Mouse (Mus musculus): ENCODE results near the gene Slc38a3. TPM values are rescaled to one million over a fixed set of nuclear protein-coding genes. Genes with fewer than 3 reads are reported as not detected.

The Slc38a3 gene
- polyA plus RNA-seq, 1 experiment from 2014 or later = 8.8 TPM

GRCm38 (mm10) chr9:107640257-107640772 is 29.0 kb downstream of the Slc38a3 start:
- peaks cover 6% of the 10 kb centered on the region for H3K27me3 ChIP-seq (ENCODE audit: poor library complexity, severe bottlenecking)
- H3K9me3 ChIP-seq = no peaks in the 10 kb centered on the region
- 45% methylated on average over 8 of the region's 8 CpGs for WGBS
- peaks cover 81% of the 10 kb centered on the region for H3K4me1 ChIP-seq
- 0 out of 2 replicates have a peak overlapping the region, but pooled peaks have one; percentile 6 for H3K4me3 ChIP-seq
- peak overlapping the region; percentile 81 for H3K27ac ChIP-seq
- H3K36me3 ChIP-seq (replicated peaks) = no peaks in the 10 kb centered on the region
- DNase-seq (ENCODE audit: extremely low spot score, low spot score) = no peak

DNA sequence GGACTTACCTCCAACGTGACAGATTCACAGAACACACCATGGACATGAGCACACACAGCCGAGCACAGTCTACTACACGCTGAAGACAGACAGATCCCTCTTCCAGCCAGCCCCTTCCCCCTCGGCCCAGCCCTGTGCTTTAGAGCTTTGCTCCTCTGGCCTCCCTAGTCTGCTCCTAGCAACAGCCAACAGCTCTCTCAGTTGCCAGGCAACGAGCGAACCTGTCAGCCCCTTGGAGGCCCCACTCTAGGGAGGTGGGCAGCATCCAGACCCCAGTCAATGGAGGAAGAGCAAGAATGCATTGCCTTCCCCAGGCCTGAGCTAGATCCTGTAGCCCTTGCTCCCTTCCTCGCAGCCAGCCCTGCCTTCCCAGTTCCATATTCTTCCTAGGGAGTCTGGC is 32.3 kb downstream of the Slc38a3 start:
- Histone ChIP-seq H3K27ac (peak overlapping the region; percentile 97), H3K9me3 (no peaks in the 10 kb centered on the region), H3K4me1 (peaks cover 91% of the 10 kb centered on the region), H3K4me3 (peak overlapping the region; percentile 39), H3K36me3 (replicated peaks) (peaks cover 17% of the 10 kb centered on the region), H3K27me3 (ENCODE audit: poor library complexity, severe bottlenecking) (no peaks in the 10 kb centered on the region)
- WGBS = 24% methylated on average over 7 of the region's 7 CpGs
- peak; percentile 81 for DNase-seq (ENCODE audit: extremely low spot score, low spot score)

- 4% methylated on average over 38 of the region's 38 CpGs for WGBS
These were observed 33.9 kb downstream of the Slc38a3 start, which contains the start of gene Gnai2 for GRCm38 (mm10) chr9:107635279-107636028. Gene Gnai2 (minus strand): TSS chr9:107635367.

DNA sequence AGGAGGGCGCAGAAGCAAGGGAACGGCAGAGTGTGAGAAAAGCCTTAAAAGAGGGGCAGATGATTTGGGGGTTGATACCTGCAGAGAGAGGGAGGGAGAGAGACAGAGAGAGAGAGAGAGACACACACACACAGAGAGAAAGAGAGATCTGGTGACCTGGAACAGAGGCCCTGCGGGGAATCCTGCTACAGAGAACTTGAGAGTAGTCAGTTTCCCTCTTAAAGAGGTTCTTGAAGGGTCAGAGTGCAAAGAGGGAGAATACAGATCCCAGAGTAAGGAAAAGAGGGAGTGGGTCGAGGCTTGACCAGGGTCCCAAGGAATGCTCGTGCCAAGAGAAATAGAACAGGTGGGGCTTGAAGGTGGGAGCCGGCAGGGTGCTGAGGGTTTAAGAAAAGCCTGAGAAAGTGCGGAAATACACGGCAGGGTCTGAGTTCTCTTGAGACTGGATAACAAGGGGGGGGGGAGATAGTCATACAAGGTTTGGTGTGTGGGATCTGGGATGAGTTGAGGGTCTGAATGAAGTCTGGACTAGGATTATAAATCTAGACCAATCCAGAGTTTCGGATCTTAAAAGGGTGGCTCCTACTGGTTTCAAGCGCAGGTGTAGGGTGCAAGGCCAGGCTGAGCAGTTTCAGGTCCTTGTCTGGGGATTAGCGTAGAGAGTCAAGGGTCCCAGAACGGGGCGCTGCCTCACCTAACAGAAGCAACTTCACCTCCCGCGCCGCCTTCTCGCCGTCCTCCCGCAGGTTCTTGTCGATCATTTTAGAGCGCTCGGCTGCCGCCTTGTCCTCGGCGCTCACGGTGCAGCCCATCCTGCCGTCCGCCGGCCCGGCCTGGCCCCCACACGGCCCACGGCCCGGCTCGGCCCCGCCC is 34.7 kb downstream of the Slc38a3 start:
- Histone ChIP-seq H3K4me3 (peak overlapping the region; percentile 80), H3K36me3 (replicated peaks) (peaks cover 33% of the 10 kb centered on the region), H3K9me3 (no peaks in the 10 kb centered on the region), H3K27me3 (ENCODE audit: poor library complexity, severe bottlenecking) (no peaks in the 10 kb centered on the region), H3K27ac (peak overlapping the region; percentile 97), H3K4me1 (peaks cover 91% of the 10 kb centered on the region)
- under 1% methylated on average over 35 of the region's 35 CpGs for WGBS
- DNase-seq (ENCODE audit: extremely low spot score, low spot score) = no peak

More at GRCm38 (mm10) chr9:107635279-107636028, 33.9 kb downstream of the Slc38a3 start, which contains the start of gene Gnai2:
- Histone ChIP-seq H3K9me3 (no peaks in the 10 kb centered on the region), H3K4me3 (peak within 1 kb of the TSS; percentile 80), H3K36me3 (replicated peaks) (peaks cover 29% of the 10 kb centered on the region), H3K27me3 (ENCODE audit: poor library complexity, severe bottlenecking) (no peaks in the 10 kb centered on the region), H3K4me1 (peaks cover 91% of the 10 kb centered on the region), H3K27ac (peak within 1 kb of the TSS; percentile 97)
- DNase-seq (ENCODE audit: extremely low spot score, low spot score) = peak; percentile 96

DNA sequence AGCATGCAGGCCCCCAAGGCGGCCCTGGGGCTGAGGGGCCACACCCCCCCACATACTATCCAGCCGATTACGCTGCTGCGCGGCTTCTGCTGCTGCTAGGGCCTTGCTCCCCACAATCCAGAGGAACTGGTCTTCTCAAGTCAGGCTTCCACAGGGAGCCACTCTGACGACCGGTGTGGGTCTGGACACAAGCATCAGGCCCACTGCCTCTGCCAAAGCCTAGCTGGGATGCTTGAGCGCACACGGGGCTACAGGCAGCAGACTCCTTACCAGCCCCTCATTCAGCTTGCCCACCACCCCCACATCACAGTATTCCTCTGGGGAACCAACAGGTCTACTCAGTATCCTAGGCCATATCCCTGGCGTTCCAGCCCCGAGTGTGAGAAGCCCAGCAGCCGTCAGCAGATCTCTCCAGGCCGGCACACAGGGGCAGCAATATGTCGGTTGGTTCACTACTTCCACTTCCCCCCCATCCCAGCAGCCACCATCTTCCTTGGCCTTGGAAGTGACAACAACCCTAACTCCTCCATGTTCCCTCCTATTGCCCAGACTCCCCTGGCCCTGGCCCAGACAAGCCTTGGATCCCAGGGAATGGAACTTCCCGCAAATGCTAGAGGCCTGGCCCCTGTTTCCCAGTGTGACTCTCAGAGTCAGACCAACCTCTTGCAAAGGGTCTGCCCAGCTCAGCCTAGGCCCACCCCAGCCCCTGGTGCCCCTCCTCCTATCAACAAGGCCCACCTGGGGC is 35.5 kb downstream of the Slc38a3 start:
- H3K27me3 ChIP-seq (ENCODE audit: poor library complexity, severe bottlenecking) = no peaks in the 10 kb centered on the region
- H3K27ac ChIP-seq = peak overlapping the region; percentile 97
- no peaks in the 10 kb centered on the region for H3K9me3 ChIP-seq
- H3K4me1 ChIP-seq = peaks cover 92% of the 10 kb centered on the region
- 2% methylated on average over 15 of the region's 15 CpGs for WGBS
- DNase-seq (ENCODE audit: extremely low spot score, low spot score) = peak; percentile 48
- peaks cover 42% of the 10 kb centered on the region for H3K36me3 ChIP-seq (replicated peaks)
- peak overlapping the region; percentile 80 for H3K4me3 ChIP-seq

GRCm38 (mm10) chr9:107633091-107633660 is 36.2 kb downstream of the Slc38a3 start:
- H3K27me3 ChIP-seq (ENCODE audit: poor library complexity, severe bottlenecking) = no peaks in the 10 kb centered on the region
- H3K36me3 ChIP-seq (replicated peaks) = peaks cover 48% of the 10 kb centered on the region
- peak overlapping the region; percentile 80 for H3K4me3 ChIP-seq
- H3K4me1 ChIP-seq = peaks cover 98% of the 10 kb centered on the region
- peak overlapping the region; percentile 97 for H3K27ac ChIP-seq
- WGBS = 2% methylated on average over 33 of the region's 33 CpGs
- H3K9me3 ChIP-seq = no peaks in the 10 kb centered on the region
- peak; percentile 69 for DNase-seq (ENCODE audit: extremely low spot score, low spot score)

GRCm38 (mm10) chr9:107632478-107632877 is 36.9 kb downstream of the Slc38a3 start:
- no peak for DNase-seq (ENCODE audit: extremely low spot score, low spot score)
- Histone ChIP-seq H3K27me3 (ENCODE audit: poor library complexity, severe bottlenecking) (no peaks in the 10 kb centered on the region), H3K9me3 (no peaks in the 10 kb centered on the region), H3K36me3 (replicated peaks) (peaks cover 55% of the 10 kb centered on the region), H3K27ac (peak overlapping the region; percentile 97), H3K4me1 (peaks cover 99% of the 10 kb centered on the region), H3K4me3 (peak overlapping the region; percentile 80)
- 50% methylated on average over 6 of the region's 6 CpGs for WGBS

GRCm38 (mm10) chr9:107631861-107632260 is 37.5 kb downstream of the Slc38a3 start:
- no peak for DNase-seq (ENCODE audit: extremely low spot score, low spot score)
- H3K9me3 ChIP-seq = no peaks in the 10 kb centered on the region
- peak overlapping the region; percentile 80 for H3K4me3 ChIP-seq
- no peaks in the 10 kb centered on the region for H3K27me3 ChIP-seq (ENCODE audit: poor library complexity, severe bottlenecking)
- H3K36me3 ChIP-seq (replicated peaks) = peaks cover 58% of the 10 kb centered on the region
- peak overlapping the region; percentile 97 for H3K27ac ChIP-seq
- peaks cover 99% of the 10 kb centered on the region for H3K4me1 ChIP-seq
- 64% methylated on average over 8 of the region's 8 CpGs for WGBS

DNA sequence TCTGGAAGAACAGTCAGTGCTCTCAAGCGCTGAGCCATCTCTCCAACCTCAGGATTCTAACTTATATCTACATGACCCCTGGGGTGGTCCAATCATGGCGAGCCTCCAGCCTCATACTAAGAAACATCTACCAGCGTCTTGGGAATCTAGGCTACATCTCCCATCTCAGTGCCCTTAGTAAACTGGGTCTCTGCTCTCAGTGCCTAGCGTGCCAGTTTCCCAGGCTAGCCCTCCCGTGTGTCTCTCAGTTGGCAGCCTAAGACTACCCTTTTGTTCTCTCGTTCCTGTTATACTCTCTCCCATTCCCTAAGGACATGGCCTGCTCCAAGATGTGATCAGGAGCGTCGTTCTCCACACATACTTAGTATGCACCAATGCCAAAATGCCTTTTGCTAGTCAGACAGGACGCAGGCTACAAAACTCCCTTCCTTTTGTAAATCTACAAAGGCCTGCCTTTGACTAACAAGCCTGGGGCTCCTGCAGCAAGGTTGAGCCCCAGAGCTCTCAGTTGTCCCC is 38.0 kb downstream of the Slc38a3 start:
- Histone ChIP-seq H3K27me3 (ENCODE audit: poor library complexity, severe bottlenecking) (no peaks in the 10 kb centered on the region), H3K4me1 (peaks cover 99% of the 10 kb centered on the region), H3K4me3 (peak overlapping the region; percentile 80), H3K9me3 (no peaks in the 10 kb centered on the region), H3K36me3 (replicated peaks) (peaks cover 60% of the 10 kb centered on the region), H3K27ac (peak overlapping the region; percentile 97)
- no peak for DNase-seq (ENCODE audit: extremely low spot score, low spot score)
- 36% methylated on average over 9 of the region's 9 CpGs for WGBS

DNA sequence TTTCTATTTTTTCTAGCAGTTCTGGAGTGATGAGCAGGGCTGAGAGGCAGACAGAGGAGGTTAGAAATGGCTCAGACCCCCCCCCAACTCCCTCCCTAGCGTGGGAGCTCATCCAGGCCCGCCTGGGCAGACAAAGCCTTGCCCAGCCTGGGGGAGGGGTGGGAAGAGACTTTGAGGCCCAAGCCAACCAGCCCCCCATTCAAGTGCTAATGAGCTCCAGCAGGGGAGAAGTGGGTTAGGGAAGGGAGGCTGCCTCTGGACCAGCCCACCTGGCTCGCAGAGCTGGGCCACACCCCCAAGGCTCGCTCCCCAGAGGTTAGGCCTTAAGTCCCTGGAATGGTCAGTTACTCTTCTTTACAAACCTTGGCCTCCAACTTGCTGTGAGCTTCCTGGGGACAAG is 38.8 kb downstream of the Slc38a3 start:
- peak overlapping the region; percentile 80 for H3K4me3 ChIP-seq
- H3K36me3 ChIP-seq (replicated peaks) = peaks cover 68% of the 10 kb centered on the region
- H3K4me1 ChIP-seq = peaks cover 99% of the 10 kb centered on the region
- no peaks in the 10 kb centered on the region for H3K9me3 ChIP-seq
- DNase-seq (ENCODE audit: extremely low spot score, low spot score) = peak; percentile 84
- WGBS = 0% methylated on average over 4 of the region's 4 CpGs
- H3K27me3 ChIP-seq (ENCODE audit: poor library complexity, severe bottlenecking) = no peaks in the 10 kb centered on the region
- H3K27ac ChIP-seq = peak overlapping the region; percentile 97

GRCm38 (mm10) chr9:107629901-107630425 is 39.4 kb downstream of the Slc38a3 start:
- Histone ChIP-seq H3K27me3 (ENCODE audit: poor library complexity, severe bottlenecking) (no peaks in the 10 kb centered on the region), H3K27ac (peak overlapping the region; percentile 97), H3K4me1 (peaks cover 99% of the 10 kb centered on the region), H3K9me3 (no peaks in the 10 kb centered on the region), H3K36me3 (replicated peaks) (peaks cover 74% of the 10 kb centered on the region), H3K4me3 (peak overlapping the region; percentile 80)
- WGBS = 7% methylated on average over 14 of the region's 14 CpGs
- DNase-seq (ENCODE audit: extremely low spot score, low spot score) = no peak

Measured in forebrain, embryonic 10.5 days (tissue).